Mouse (Mus musculus) olfactory bulb, adult 2 months (tissue): Measurements from ENCODE around the gene Micu2.

ENCODE experiments used
- CTCF ChIP-seq: fragments of 200-500 bp; IDR thresholded peaks from 2 replicates; pipeline ENCODE4 v1.5.1; 2012; ENCODE audit warnings: low read depth, mild to moderate bottlenecking, low read length, moderate library complexity; ENCODE audit not compliant: insufficient read depth
- POLR2A ChIP-seq: fragments of 200-500 bp; IDR thresholded peaks from 2 replicates; pipeline ENCODE4 v1.6.1; 2012; ENCODE audit warnings: mild to moderate bottlenecking, low read depth, low read length, moderate library complexity; ENCODE audit not compliant: insufficient read depth

DNA sequence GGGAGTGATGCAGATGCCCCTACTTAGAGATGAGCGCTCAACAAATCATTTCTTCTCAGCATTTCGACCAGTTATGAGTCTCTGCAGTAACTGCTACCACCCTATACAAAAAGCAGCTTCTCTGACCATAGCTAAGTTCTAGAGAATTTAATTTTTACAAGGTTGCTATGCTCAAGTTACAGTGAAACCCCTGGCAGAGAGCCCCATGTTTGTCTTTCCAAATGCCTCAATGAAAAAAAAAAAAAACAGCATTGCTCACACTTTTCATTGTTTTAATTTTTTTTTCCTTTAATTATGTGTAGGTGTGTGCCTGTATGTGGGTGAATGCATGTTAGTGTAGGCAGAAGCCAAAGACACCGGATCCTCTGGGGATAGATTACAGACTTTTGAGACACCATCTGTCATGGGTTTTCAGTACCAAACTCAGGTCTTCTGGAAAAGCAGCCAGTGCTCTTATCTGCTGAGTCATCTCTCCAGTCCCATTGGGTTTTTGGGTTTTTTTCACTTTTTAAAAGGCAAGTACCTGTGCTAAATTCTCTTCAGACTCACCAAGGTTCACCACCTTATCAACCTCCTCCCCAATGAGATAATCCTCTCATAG, 132.3 kb downstream of the Micu2 start:
- TF ChIP-seq CTCF (no peak), POLR2A (no peak)
